Mouse (Mus musculus): ENCODE measurements at regions not wholly inside any gene's neighbourhood (a gene's known extent, or its start where the extent isn't known, plus 50 kb on each side); places are given as distances from the start of the nearest gene placed in this dataset.

- DNase-seq (ENCODE audit: low spot score) = peak; percentile 12
Measured at GRCm38 (mm10) chr10:126070984-126071713, 105.2 kb downstream of the Lrig3 start.

DNA sequence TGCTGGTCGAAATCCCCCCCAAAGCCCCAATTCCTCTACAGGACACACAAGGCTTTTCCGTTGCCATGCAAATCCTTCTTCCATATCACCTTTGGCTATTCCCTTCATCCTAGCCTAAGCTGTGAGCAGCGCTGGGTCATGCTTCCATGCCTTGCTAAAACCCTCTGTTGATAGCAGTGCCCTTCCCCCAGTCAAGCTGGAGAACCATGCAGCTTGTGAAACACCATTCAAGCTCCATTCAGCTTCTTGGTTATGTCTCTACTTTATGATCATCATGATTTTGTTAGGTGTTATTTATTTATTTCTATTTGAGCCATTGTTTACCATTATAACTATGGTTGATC lies 105.7 kb downstream of the Lrig3 start:
- no peak for DNase-seq (ENCODE audit: low spot score)

GRCm38 (mm10) chr10:126077313-126077966 lies 111.5 kb downstream of the Lrig3 start:
- no peak for DNase-seq (ENCODE audit: low spot score)

- no peak for DNase-seq (ENCODE audit: low spot score)
Measured at GRCm38 (mm10) chr10:126082576-126082975, 116.6 kb downstream of the Lrig3 start.

DNA sequence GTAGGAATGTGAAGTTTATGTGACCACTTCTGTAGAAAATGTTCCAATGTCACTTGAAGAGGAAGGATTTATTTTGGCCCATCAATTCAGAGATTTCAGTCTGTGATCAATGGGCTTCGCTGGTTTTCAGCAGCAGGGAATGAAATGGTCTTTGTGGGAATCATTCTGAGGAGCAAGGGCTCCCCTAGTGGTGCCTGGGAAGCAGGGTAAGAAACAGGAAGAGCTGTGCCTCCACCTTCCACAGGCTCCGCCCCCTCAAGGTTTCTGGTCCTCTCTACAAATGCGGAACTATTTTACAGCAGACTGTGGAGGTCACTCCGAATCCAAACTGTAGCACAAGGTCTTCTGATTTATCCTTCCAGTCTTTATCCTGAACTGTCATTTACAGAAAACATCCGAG lies 120.7 kb downstream of the Lrig3 start:
- DNase-seq (ENCODE audit: low spot score) = no peak

GRCm38 (mm10) chr10:126094238-126094880 lies 128.4 kb downstream of the Lrig3 start:
- DNase-seq (ENCODE audit: low spot score) = peak; percentile 59

GRCm38 (mm10) chr10:126097896-126098295 lies 131.9 kb downstream of the Lrig3 start:
- DNase-seq (ENCODE audit: low spot score) = no peak

GRCm38 (mm10) chr10:126102876-126103275 lies 136.9 kb downstream of the Lrig3 start:
- DNase-seq (ENCODE audit: low spot score) = no peak

GRCm38 (mm10) chr10:126113106-126113505 lies 147.1 kb downstream of the Lrig3 start:
- no peak for DNase-seq (ENCODE audit: low spot score)

- no peak for DNase-seq (ENCODE audit: low spot score)
Measured at GRCm38 (mm10) chr10:126115386-126115785, 149.4 kb downstream of the Lrig3 start.

DNA sequence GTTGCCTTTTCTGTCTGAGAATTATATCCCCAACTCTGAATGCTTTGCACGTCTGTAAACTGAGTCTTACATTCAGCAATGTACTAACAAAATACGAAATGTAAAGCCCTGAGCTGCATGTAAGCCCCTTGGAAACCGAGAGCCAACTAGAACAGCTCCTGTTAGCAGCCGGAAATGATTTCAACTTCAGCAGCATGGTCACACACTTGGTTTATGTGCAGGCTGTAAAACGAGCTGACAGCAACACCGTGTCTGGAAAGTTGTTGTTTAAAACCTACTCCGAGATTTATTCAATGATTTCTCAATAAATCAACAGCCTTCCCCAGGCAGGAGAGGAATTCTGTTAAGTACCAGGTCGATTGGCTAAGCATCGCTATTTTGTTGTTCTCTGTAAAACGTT lies 155.7 kb downstream of the Lrig3 start:
- DNase-seq (ENCODE audit: low spot score) = no peak

DNA sequence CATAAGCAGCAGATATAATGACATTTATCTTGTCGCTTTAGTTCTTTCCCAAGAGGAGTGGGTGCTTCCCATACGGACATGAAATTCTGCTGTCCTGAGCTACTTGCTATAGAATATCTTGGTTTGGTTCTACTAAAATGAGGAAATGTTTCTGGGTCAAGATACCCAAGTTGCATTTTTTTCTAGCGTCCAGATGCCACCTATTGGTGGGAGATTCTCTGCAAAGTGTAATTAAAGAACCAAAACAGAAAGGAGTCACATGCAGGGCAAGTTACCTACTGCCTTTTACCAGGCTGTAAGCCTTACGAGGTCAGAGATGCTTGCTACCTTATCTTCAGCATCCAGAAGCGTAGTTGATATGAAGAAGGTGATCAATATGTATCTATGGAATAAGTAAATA lies 156.5 kb downstream of the Lrig3 start:
- DNase-seq (ENCODE audit: low spot score) = no peak

DNA sequence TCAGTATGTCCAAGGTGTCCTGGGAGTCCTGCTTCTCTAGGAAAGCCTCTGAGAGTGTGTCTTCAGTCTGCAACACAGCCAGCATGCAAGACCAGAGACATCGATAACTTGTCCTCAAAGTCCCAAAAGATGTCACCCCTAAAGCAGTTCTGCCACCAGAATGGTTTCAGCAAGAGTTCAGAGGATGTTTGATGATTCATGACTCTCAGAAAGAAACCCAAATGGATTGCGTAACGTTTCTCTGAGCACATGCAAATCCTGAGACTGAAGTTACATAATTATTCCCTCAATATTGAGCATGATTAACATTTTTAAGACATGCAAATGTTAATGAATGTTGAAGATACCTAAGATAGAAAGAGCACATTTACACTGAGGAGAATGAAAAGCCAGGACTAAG lies 167.2 kb downstream of the Lrig3 start:
- DNase-seq (ENCODE audit: low spot score) = no peak

- DNase-seq (ENCODE audit: low spot score) = no peak
Measured at GRCm38 (mm10) chr10:126133957-126134356, 168.0 kb downstream of the Lrig3 start.

GRCm38 (mm10) chr10:126138585-126138984 lies 172.6 kb downstream of the Lrig3 start:
- no peak for DNase-seq (ENCODE audit: low spot score)

GRCm38 (mm10) chr10:126141586-126141985 lies 175.6 kb downstream of the Lrig3 start:
- DNase-seq (ENCODE audit: low spot score) = no peak

- DNase-seq (ENCODE audit: low spot score) = peak; percentile 26
Measured at GRCm38 (mm10) chr10:126143833-126144232, 177.9 kb downstream of the Lrig3 start.

DNA sequence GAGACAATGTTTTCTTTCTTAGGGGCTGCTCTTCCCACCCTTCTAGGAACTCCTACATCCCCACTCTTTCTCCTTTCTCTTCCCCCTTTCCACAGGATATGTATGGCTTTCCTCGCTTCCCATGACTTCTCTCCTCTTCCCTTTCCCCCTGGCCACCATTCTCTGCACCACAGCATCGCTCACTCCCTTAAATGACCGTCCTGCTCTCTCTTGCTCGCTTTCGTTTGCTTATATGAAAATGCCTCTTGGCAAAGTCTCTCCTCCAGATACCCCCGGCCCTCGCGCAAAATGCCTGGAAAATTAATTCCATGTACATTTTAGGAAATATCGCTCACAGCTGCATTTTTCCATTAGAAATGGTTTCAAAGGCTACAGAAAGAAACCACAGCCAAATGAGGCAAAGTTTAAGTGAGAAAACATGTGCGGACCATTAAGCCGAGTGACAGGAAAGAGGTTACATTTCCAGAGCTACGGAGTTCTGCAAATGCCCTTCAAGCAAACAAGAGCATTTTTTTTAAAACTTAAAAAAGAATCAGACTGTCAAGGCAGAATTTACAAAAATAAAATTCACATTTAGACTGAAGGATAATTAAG lies 178.7 kb downstream of the Lrig3 start:
- no peak for DNase-seq (ENCODE audit: low spot score)

- no peak for DNase-seq (ENCODE audit: low spot score)
Measured at GRCm38 (mm10) chr10:126157300-126157699, 191.3 kb downstream of the Lrig3 start.

DNA sequence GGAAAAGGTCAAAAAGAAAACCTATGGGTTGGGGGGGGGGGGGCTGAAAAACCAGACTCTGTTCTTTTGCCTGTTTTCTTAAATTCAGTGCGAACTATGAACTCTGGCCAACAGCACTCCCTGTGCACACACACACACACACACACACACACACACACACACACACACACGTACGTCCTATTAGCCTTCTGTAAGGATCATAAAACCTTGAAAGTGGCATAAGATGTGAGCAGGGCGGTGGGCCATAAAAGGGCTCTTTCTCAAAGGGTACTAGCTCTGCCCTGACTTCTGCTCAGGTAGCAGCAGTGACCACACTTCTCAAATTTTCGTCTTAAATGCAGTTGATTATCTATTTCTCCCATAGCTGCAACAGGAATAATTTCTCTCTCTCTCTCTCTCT lies 199.2 kb downstream of the Lrig3 start:
- no peak for DNase-seq (ENCODE audit: low spot score)

GRCm38 (mm10) chr10:126169095-126169873 lies 203.3 kb downstream of the Lrig3 start:
- no peak for DNase-seq (ENCODE audit: low spot score)

- DNase-seq (ENCODE audit: low spot score) = peak; percentile 54
Measured at GRCm38 (mm10) chr10:126169874-126170163, 203.9 kb downstream of the Lrig3 start.

Measured in layer of hippocampus, adult 11-12 months (tissue).